In the genomic region with DNA sequence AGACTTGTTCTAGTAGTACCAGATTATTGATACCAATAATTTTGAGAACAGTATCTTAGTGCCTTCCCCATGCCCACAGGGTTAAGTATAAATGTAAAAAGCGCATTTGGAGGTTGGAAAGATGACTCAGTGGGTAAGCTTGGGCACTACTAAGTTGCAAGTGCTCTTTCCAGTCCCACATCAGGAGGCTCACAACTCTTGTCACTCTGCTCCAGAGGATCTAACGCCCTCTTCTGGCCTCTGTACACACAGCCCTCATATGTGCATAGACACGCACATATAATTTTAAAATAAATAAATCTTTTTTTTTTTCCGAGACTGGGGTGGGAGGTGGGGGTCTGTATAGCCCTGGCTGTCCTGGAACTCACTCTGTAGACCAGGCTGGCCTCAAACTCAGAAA, we compare ENCODE assay signal across 17 mouse cellular contexts.
DNase-seq lines count a peak whose midpoint lies in the region; ATAC-seq and TF ChIP-seq lines count a peak whose summit lies in the region.
"Had no signal": no experiment of that assay in that cellular context is flagged by ENCODE, and none has a peak within 500 bp of the region (broad histone marks: within the 10 kb centered on the region; RNA-seq: fewer than 3 reads in every experiment).

No protein-coding gene starts in this region.

- no peak for TF ChIP-seq EP300 in heart, adult 2 months (IDR thresholded peaks at IDR 0.05; ENCODE audit: insufficient read depth, low read depth, low read length)
- no peak for TF ChIP-seq EP300 in lung, postnatal 0 days (IDR thresholded peaks at IDR 0.05)
- TF ChIP-seq EP300 in CH12.LX (IDR thresholded peaks at IDR 0.05; ENCODE audit: low read length) = no peak

- H3K36me3 ChIP-seq in heart, adult 2 months (ENCODE audit: control insufficient read depth, insufficient read depth, low read length) = peaks cover 24% of the 10 kb centered on the region
- no peaks in the 10 kb centered on the region for H3K36me3 ChIP-seq in heart, embryonic 11.5 days (ENCODE audit: control insufficient read depth, insufficient read depth, low read length)
- no peaks in the 10 kb centered on the region for H3K36me3 ChIP-seq in lung, postnatal 0 days (ENCODE audit: insufficient read depth, low read length)
- H3K36me3 ChIP-seq in CH12.LX (replicated peaks in 1 of 2; ENCODE audit: control insufficient read depth in 1 of 2, insufficient read depth in 1 of 2, low read length in 1 of 2) = peaks cover 7 to 13% of the 10 kb centered on the region in 2 experiments
- no peaks in the 10 kb centered on the region for H3K36me3 ChIP-seq in hindbrain, embryonic 16.5 days (ENCODE audit: control insufficient read depth, insufficient read depth, low read length)

- no peak overlapping the region for H3K27ac ChIP-seq in heart, adult 2 months
- no peak overlapping the region for H3K27ac ChIP-seq in heart, embryonic 11.5 days (ENCODE audit: low read depth, low read length)
- H3K27ac ChIP-seq in lung, postnatal 0 days (ENCODE audit: low read length) = no peak overlapping the region
- no peak overlapping the region for H3K27ac ChIP-seq in CH12.LX (ENCODE audit: insufficient read depth, low read depth)
- H3K27ac ChIP-seq in hindbrain, embryonic 16.5 days (ENCODE audit: low read depth, low read length) = no peak overlapping the region
- H3K27ac ChIP-seq: forebrain, embryonic 15.5 days; gastrocnemius, adult 2 months had no signal

- ATAC-seq in heart, embryonic 11.5 days (replicated peaks; ENCODE audit: insufficient number of reproducible peaks, low FRiP score, low TSS enrichment) = no peak
- no peak for ATAC-seq in lung, postnatal 0 days
- ATAC-seq in hindbrain, embryonic 16.5 days = no peak
- ATAC-seq: forebrain, embryonic 15.5 days had no signal

- dilution Hi-C loops in CH12.LX (cut with MboI; ENCODE audit: extremely low pct_ligation_motif_present, extremely low pct_unique_long_range_greater_than_20kb, low sequenced_read_pairs) = no loop called here

- no peaks in the 10 kb centered on the region for H3K9me3 ChIP-seq in heart, embryonic 11.5 days (replicated peaks; ENCODE audit: control insufficient read depth, low read length)
- H3K9me3 ChIP-seq in lung, postnatal 0 days (ENCODE audit: low read length) = no peaks in the 10 kb centered on the region
- H3K9me3 ChIP-seq in CH12.LX (replicated peaks; ENCODE audit: low read length) = no peaks in the 10 kb centered on the region
- no peaks in the 10 kb centered on the region for H3K9me3 ChIP-seq in hindbrain, embryonic 16.5 days (ENCODE audit: control insufficient read depth, low read length)
- H3K9me3 ChIP-seq: forebrain, embryonic 15.5 days; megakaryocyte, embryonic 14.5 days had no signal

- TF ChIP-seq CTCF in heart, adult 2 months (IDR thresholded peaks at IDR 0.05) = 0 out of 2 replicates have a peak, but pooled peaks have one; percentile 4
- TF ChIP-seq CTCF in lung, postnatal 0 days (IDR thresholded peaks at IDR 0.05) = peak; percentile 27; the same call in 1 of the 2 replicates
- peak in 1 of 2 experiments; percentile 47; a peak in 2 of 4 replicates for TF ChIP-seq CTCF in CH12.LX (conservative IDR thresholded peaks at IDR 0.05 in 1 of 2, IDR thresholded peaks at IDR 0.05 in 1 of 2; ENCODE audit: low read depth in 2 of 2, low read length in 2 of 2)

- peaks cover 3% of the 10 kb centered on the region for H3K4me1 ChIP-seq in heart, adult 2 months (ENCODE audit: control insufficient read depth, insufficient read depth, low read length)
- peaks cover 12% of the 10 kb centered on the region for H3K4me1 ChIP-seq in heart, embryonic 11.5 days (ENCODE audit: control insufficient read depth, insufficient read depth, low read length)
- H3K4me1 ChIP-seq in lung, postnatal 0 days (ENCODE audit: insufficient read depth, low read depth, low read length) = peaks cover 3% of the 10 kb centered on the region; the same call in 1 of the 2 replicates
- H3K4me1 ChIP-seq in CH12.LX (ENCODE audit: control insufficient read depth in 1 of 2, insufficient read depth in 2 of 2) = peaks cover 10 to 46% of the 10 kb centered on the region in 2 experiments
- H3K4me1 ChIP-seq in hindbrain, embryonic 16.5 days (ENCODE audit: control insufficient read depth, insufficient read depth, low read depth, low read length) = peaks cover 24% of the 10 kb centered on the region

- in situ Hi-C loops in CH12.LX (cut with MboI; ENCODE audit: low pct_ligation_motif_present, low pct_unique_long_range_greater_than_20kb, low sequenced_read_pairs) = no loop called here

- DNase-seq in heart, adult 2 months = no peak
- no peak for DNase-seq in lung, postnatal 0 days (ENCODE audit: low spot score)
- no peak for DNase-seq in lung, postnatal 4 days
- DNase-seq in CH12.LX (ENCODE audit: extremely low read depth) = peak; percentile 44
- no peak for DNase-seq in adrenal gland, postnatal 10 days
- no peak for DNase-seq in frontal cortex, postnatal 25 days (ENCODE audit: low spot score in 2 of 2)
- DNase-seq: cerebellum, adult 8-10 months; gastrocnemius, adult 2 months; heart, postnatal 10 days; kidney, postnatal 10 days; lung, embryonic 14.5 days; right cerebral cortex, postnatal 25 days had no signal

- no peak overlapping the region for H3K4me2 ChIP-seq in heart, embryonic 11.5 days
- no peak overlapping the region for H3K4me2 ChIP-seq in lung, postnatal 0 days (replicated peaks; ENCODE audit: low read depth, low read length)
- no peak overlapping the region for H3K4me2 ChIP-seq in CH12.LX (ENCODE audit: insufficient read depth, low read depth, poor library complexity, severe bottlenecking)
- H3K4me2 ChIP-seq in hindbrain, embryonic 16.5 days (ENCODE audit: low read length) = peak overlapping the region; percentile 19; the same call in 1 of the 2 replicates
- H3K4me2 ChIP-seq: lung, embryonic 14.5 days had no signal

- H3K9ac ChIP-seq in heart, adult 2 months (ENCODE audit: low read depth, low read length) = no peak overlapping the region
- no peak overlapping the region for H3K9ac ChIP-seq in heart, embryonic 11.5 days (ENCODE audit: low read depth, low read length)
- H3K9ac ChIP-seq in lung, postnatal 0 days (replicated peaks; ENCODE audit: low read depth) = no peak overlapping the region
- H3K9ac ChIP-seq in CH12.LX (ENCODE audit: insufficient read depth, low read depth) = no peak overlapping the region
- no peak overlapping the region for H3K9ac ChIP-seq in hindbrain, embryonic 16.5 days (ENCODE audit: low read depth, low read length)
- H3K9ac ChIP-seq: forebrain, embryonic 15.5 days; lung, embryonic 14.5 days had no signal

- no peak; the same call in none of the 2 replicates for TF ChIP-seq RAD21 in CH12.LX (IDR thresholded peaks at IDR 0.05; ENCODE audit: low read depth, low read length)

- H3K4me3 ChIP-seq in heart, adult 2 months = no peak overlapping the region
- H3K4me3 ChIP-seq in heart, embryonic 11.5 days (ENCODE audit: low read depth, low read length) = no peak overlapping the region
- H3K4me3 ChIP-seq in lung, postnatal 0 days (ENCODE audit: low read depth, low read length) = no peak overlapping the region
- H3K4me3 ChIP-seq in CH12.LX (replicated peaks in 1 of 3; ENCODE audit: low read depth in 2 of 3, low read length in 2 of 3, poor library complexity in 1 of 3) = no peak overlapping the region
- no peak overlapping the region for H3K4me3 ChIP-seq in hindbrain, embryonic 16.5 days (ENCODE audit: low read length)
- H3K4me3 ChIP-seq: megakaryocyte, embryonic 14.5 days; myocyte had no signal

- 90% methylated on average over 4 of the region's 4 CpGs for WGBS in heart, adult 2 months
- WGBS in heart, embryonic 11.5 days (ENCODE audit: insufficient replicate concordance) = 89% methylated on average over 4 of the region's 4 CpGs
- 89% methylated on average over 4 of the region's 4 CpGs for WGBS in lung, postnatal 0 days
- 89% methylated on average over 4 of the region's 4 CpGs for WGBS in hindbrain, embryonic 16.5 days

- intact Hi-C loops in heart, adult 2 months (cut with DNase I) = no loop called here

- no peaks in the 10 kb centered on the region for H3K27me3 ChIP-seq in heart, adult 2 months (ENCODE audit: control insufficient read depth, insufficient read depth, low read length)
- no peaks in the 10 kb centered on the region for H3K27me3 ChIP-seq in heart, embryonic 11.5 days (ENCODE audit: control insufficient read depth, insufficient read depth, low read length)
- H3K27me3 ChIP-seq in lung, postnatal 0 days (replicated peaks; ENCODE audit: insufficient read depth, low read length) = no peaks in the 10 kb centered on the region
- H3K27me3 ChIP-seq in CH12.LX (replicated peaks) = no peaks in the 10 kb centered on the region
- H3K27me3 ChIP-seq in hindbrain, embryonic 16.5 days (replicated peaks; ENCODE audit: control insufficient read depth, insufficient read depth, low read length) = no peaks in the 10 kb centered on the region
- H3K27me3 ChIP-seq: forebrain, embryonic 15.5 days; megakaryocyte, embryonic 14.5 days had no signal

- H3K79me2 ChIP-seq in heart, adult 2 months (replicated peaks; ENCODE audit: control insufficient read depth, insufficient read depth, low read length) = peaks cover 5% of the 10 kb centered on the region
- H3K79me2 ChIP-seq in CH12.LX (replicated peaks; ENCODE audit: control insufficient read depth, extremely low read depth, insufficient read depth, poor library complexity, severe bottlenecking) = peaks cover 64% of the 10 kb centered on the region

- TF ChIP-seq POLR2A in heart, adult 2 months (IDR thresholded peaks at IDR 0.05; ENCODE audit: insufficient read depth, low read depth, low read length) = no peak
- no peak for TF ChIP-seq POLR2A in CH12.LX (IDR thresholded peaks at IDR 0.05; ENCODE audit: low read depth, low read length)

TF ChIP-seq in CH12.LX, 34 proteins besides CTCF, POLR2A, EP300 and RAD21:
- TF ChIP-seq MEF2A (IDR thresholded peaks at IDR 0.05; ENCODE audit: borderline replicate concordance, low read depth, low read length) (no peak), SMC3 (IDR thresholded peaks at IDR 0.05; ENCODE audit: low read depth, low read length) (0 out of 2 replicates have a peak, but pooled peaks have one; percentile 9), HCFC1 (IDR thresholded peaks at IDR 0.05; ENCODE audit: low read depth, low read length) (no peak)
TF ChIP-seq in CH12.LX: peak in this region for 1.
